Mouse (Mus musculus) T-helper 1 cell (primary cell): ENCODE results near the gene March6.

Experiments
- in situ Hi-C: fragments of 300-600 bp; cut with MboI, MseI; formaldehyde crosslinking; loops from one replicate; pipeline ENCODE4 v1.15.1; 2025; ENCODE audit warnings: high pct_unique_total_duplicates

March6 gene

DNA sequence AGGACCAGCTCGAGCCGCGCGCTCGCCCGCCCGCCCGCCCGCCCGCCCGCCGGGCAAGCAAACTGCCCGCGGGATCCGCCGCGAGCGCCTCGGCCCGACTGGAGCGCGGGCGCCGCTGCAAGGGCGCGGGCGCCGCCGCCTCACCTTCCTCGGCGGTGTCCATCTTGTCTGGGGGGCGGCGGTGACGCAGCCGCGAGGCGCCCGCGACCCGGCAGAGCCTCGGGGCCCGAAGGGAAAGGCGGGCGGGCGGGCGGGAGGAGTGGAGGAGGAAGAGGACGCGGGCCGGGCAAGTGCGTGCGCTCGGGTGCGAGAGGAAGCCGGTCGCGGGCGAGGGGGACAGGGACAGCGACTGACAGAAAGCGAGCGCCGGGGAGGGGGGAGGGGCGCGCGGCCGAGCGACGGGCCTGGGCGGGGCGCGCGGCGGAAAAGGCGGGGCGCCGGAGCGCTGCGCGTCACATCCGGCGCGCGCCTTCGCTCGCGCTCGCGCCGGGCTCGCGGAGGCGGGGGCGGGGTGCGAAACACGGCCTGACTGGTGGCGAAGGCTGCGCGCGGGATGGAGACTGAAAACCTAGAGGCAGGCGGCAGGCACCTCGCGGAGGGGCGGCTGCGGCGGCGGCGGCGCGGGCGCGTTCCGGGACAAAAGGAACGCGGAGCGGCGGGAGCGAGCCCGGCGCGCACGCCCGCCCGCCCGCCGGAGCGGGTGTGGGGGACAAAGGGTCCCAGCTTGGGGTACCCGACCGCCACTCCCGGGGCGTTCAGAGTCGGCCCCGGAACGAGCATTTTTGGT, at the start of gene March6:
March6 (minus strand) TSS at position 395 of the 787 bp plus-strand sequence.
- in situ Hi-C loops, result loop anchor here (5.0 to 10.0 kb wide), 2 partner anchors 54 to 309 kb away; partner anchors contain the start of gene Dap

- in situ Hi-C loops, result loop anchor here (25.0 kb wide), 1 partner anchor 89 kb away; no protein-coding TSS in a partner anchor
Measured at GRCm38 (mm10) chr15:31576076-31576475, 45.2 kb upstream of the March6 start.

- in situ Hi-C loops, result no loop called here
Measured at GRCm38 (mm10) chr15:31573692-31574091, 42.8 kb upstream of the March6 start.

DNA sequence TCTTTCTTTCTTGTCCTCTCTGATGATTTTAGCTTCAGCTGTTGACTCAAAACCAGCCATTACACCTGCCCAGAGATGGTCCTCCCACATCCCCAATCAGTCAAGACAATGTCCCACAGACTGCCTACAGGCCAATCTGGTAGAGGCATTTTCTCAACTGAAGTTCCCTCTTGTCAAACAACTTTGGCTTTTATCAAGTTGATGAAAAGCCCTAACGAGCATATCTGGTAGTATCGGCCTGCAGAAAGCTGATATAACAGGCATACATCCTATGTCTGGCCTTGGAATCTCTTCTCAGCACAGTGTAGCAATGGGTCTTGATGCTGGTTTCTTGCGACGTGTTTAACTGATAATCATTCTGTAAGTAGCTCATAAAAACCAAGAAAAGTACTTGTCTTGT, 42.4 kb upstream of the March6 start:
- in situ Hi-C loops, result no loop called here

DNA sequence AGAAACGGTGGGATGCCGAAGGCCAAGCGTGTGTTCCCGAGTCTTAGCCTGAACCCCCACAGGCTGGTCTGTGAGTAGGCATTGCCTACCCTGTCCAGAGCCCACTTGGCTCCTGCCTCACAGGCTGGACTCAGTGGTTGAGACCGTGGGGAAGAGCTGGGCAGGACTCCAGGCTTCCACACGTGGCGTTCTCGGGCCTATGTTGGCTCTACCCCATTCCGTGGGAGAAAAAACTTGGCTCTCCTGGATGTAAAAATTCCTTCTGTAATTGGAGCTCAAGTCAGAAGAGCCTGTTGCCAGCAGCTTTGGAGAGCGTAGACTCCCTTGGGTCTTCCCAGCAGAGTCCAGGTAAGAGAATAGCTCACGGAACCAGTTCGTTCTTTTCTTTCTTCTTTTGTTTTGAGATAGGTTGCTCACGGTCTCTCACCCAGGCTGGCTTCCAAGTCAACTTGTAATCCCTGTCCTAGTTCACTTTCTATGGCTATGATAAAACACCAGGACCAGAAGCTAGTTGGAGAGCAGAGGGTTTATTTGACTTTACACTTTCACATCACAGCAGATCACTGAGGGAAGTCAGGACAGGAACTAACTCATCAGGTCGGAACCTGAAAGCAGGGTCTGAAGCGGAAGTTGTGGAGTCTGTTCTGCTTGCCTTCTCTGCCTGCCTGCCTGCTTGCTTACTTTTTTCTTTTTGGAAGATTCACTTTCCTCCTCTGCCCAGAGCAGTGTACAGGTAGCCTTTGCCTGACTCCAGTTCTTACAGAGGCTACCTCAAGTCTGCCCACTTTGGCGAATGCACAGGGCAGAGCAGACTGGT, 41.3 kb upstream of the March6 start:
- in situ Hi-C loops, result no loop called here

GRCm38 (mm10) chr15:31570959-31571358, 40.1 kb upstream of the March6 start:
- in situ Hi-C loops, result no loop called here

DNA sequence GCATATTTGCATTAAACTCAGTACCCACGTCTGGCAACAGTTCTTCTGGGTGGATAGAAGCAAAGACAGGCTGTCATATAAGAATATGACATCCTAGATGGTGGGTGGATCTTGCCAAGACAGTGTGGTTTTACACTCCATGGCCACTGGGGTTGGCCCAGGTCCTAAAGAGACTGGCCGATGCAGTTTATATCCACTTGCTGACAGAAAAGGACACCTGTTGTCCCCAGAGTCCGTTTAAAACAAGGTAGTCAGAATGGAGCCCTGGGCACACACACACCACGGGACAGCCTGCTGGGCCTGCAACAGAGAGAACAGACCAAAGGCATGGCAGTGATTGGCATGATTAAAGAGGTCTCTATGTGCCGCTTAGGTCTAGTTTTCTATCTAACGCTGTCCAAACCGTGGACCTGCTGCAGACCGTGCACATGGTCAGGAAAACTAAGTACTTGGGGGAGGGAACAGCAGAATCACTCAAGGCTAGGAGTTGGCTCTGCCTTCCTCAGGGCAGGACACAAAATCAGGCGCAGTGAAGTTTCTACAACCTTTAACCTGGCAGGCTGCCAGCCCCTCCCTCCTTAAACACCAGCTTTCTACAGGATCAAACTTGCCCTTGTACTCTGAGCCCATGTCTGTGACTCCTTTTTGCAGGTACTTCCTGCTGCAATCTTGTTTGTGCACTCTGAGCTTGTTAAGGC, 38.6 kb upstream of the March6 start:
- in situ Hi-C loops, result no loop called here

- in situ Hi-C loops, result no loop called here
Measured at GRCm38 (mm10) chr15:31568581-31568996, 37.7 kb upstream of the March6 start.

DNA sequence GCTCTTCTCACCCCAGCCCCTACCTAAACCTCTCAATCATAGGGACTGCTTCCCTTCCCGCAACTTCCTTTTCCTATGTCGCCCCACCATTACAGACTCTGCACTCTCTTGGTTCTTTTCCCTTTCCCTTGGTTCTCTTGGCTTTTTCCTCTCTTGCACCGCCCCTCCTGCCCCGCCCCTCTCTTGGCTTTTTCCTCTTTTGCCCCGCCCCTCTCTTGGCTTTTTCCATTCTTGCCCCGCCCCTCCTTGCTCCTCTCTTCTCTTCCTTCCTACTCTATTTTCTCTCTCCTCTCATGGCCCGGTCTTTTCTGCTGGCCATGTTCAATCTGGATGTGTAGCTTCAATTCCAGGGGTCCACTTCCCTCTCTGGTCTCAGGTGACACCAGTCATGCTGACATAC, 36.6 kb upstream of the March6 start:
- in situ Hi-C loops, result no loop called here

DNA sequence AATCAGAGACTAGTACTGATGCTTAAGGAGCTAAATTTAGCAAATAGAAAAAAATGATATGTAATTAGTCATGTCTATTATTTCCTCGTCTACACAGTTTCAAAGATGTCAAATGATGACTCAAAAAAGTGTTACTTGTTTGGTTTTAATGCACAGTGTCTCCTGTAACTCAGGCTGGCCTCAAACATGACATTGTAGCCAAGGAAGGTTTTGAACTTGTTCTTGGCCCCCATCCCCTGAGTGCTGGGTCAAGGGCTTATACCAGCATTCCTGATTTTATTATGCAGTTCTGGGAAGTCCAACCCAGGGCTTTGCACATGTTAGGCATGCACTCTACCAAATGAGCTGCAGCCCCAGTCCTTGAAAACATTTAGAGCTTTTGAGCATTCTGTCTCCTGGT, 34.9 kb upstream of the March6 start:
- in situ Hi-C loops, result no loop called here

GRCm38 (mm10) chr15:31565184-31565583, 34.3 kb upstream of the March6 start, which contains the start of gene Cmbl:
Gene Cmbl (plus strand): TSS chr15:31565389.
- in situ Hi-C loops, result no loop called here

DNA sequence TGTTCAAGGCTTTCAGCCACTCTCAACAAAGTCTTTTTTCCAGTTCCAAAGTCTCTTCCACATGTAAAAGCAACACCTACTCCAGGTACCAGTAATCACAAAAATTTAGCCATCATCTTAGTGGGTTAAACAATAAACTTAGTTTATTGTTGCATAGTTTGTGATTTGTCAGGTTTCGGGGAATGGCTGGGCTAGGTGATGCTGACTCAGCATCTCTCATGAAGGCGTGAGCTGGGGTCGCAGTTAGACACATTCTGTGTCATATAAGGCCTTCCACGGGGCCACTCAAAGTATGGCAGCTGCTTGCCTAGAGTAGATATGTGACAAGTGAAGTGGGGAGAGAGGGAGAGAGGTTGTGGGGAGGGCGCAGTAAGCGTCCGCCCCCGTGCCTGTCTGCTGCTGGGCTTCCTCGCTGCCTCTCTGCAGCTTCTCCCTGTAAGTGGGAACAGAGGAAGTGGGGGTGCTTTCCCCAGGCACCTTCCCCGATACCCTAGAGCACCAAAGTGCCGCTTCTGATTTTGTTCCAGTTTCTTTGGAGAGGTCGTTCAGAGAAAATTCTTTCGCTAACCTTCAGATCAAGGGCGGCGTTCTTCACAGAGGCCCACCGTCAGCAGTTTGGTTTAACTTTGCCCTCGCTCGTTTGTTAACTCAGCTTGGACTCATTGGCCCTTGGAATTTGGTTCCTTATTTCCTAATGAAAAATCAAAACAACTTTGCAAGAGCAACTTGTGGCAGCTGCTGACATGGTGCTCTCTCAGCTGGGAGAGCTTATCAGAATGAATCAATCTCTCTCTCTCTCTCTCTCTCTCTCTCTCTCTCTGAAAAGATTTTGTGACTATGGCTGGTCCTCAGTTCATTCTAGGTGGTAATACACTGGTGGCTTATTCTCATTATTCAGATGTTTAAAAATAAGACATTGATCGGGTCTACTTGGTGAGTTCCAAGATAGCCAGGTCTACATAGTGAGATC, 33.0 kb upstream of the March6 start:
- in situ Hi-C loops, result no loop called here

DNA sequence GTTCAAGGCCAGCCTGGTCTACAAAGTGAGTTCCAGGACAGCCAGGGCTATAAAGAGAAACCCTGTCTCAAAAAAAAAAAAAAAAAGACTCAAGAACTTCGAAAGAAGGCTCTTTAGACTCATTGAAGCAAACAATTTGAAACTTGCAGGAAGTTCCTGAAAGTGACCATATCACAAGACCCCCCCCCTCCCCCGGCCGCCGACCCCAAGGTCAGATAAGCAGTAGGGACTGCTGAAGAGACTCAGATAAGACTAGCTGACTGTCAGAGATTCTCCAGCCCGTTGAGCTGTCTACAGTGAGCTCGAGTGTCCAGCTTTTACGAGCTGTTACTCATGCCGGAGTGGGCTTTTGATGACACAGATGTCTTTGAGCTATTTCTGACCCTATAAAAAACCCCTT, 32.0 kb upstream of the March6 start:
- in situ Hi-C loops, result no loop called here

DNA sequence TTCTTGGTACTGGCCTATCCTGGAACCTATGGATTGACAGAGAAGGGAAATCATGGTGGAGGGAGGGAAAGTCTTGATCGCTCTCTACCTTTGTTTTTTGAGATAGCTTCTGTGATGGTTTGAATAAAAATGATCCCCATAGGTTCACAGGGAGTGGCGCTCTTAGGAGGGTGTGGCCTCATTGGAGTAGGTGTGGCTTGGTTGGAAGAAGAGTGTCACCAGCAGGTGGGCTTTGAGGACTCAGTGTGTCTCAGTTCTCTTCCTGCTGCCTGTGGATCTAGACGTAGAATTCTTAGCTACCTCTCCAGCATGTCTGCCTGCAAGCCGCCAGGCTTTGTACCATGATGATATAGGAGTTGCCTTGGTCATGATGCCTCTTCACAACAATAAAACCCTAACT, 31.1 kb upstream of the March6 start:
- in situ Hi-C loops, result no loop called here

DNA sequence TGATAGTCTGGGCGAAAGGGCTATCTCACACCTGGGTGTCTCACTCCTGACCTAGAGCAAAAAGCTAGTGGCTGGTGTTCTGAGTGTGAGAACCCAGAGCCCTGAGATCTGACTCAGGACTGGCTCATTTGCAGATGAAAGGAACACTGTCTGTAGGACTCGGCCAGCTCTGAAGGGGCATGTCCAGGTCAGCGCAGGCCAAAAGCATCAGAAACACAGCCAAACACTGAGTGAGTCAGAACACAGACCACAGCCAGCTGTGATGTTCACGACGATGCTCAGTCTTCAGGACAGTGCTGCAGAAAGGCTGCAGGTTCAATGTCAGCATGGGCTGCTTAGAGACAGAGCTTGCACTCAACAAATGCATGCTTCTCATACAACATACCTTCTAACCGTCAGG, 30.5 kb upstream of the March6 start:
- in situ Hi-C loops, result no loop called here

- in situ Hi-C loops, result no loop called here
Measured at GRCm38 (mm10) chr15:31554855-31555254, 24.0 kb upstream of the March6 start.

GRCm38 (mm10) chr15:31550381-31550780, 19.5 kb upstream of the March6 start:
- in situ Hi-C loops, result no loop called here

GRCm38 (mm10) chr15:31547421-31547820, 16.6 kb upstream of the March6 start:
- in situ Hi-C loops, result no loop called here

- in situ Hi-C loops, result no loop called here
Measured at GRCm38 (mm10) chr15:31546291-31546690, 15.4 kb upstream of the March6 start.

GRCm38 (mm10) chr15:31545058-31545457, 14.2 kb upstream of the March6 start:
- in situ Hi-C loops, result no loop called here

- in situ Hi-C loops, result no loop called here
Measured at GRCm38 (mm10) chr15:31543246-31543645, 12.4 kb upstream of the March6 start.
